Mouse (Mus musculus) forebrain, embryonic 14.5 days (tissue): ENCODE results near the gene Cib4. TPM values are rescaled to one million over a fixed set of nuclear protein-coding genes. Genes with fewer than 3 reads are reported as not detected.
A peak's percentile ranks its signal among the peaks of the same experiment; 100 is the strongest.

Experiments used
- ATAC-seq: fragments of 200-750 bp; cut with Nextera tagmentation; 2 replicates; pipeline ENCODE4 v1.8.0; 2017; ENCODE audit warnings: mild to moderate bottlenecking, moderate library complexity
- DNase-seq: peaks from one replicate; pipeline ENCODE4 v3.0.0-alpha.2; 2015; ENCODE audit warnings: low spot score
- H3K27ac ChIP-seq: fragments of 300-500 bp; sonication (generic); 2 replicates; pipeline ENCODE4 v1.5.1; 2014; ENCODE audit warnings: low read depth, mild to moderate bottlenecking, control low read depth, low read length, moderate library complexity
- H3K27me3 ChIP-seq: fragments of 300-500 bp; sonication (generic); replicated peaks from 2 replicates; pipeline ENCODE4 v1.6.1; 2014; ENCODE audit warnings: low read length, control low read depth, mixed read lengths; ENCODE audit not compliant: control insufficient read depth, insufficient read depth
- H3K36me3 ChIP-seq: fragments of 300-500 bp; sonication (generic); 2 replicates; pipeline ENCODE4 v1.6.1; 2014; ENCODE audit warnings: low read length, control low read depth; ENCODE audit not compliant: control insufficient read depth, insufficient read depth
- H3K4me1 ChIP-seq: fragments of 300-500 bp; sonication (generic); 2 replicates; pipeline ENCODE4 v1.6.1; 2014; ENCODE audit warnings: antibody characterized with exemption, low read length, control low read depth; ENCODE audit not compliant: control insufficient read depth, insufficient read depth
- H3K4me2 ChIP-seq: fragments of 300-500 bp; sonication (generic); 2 replicates; pipeline ENCODE4 v1.6.1; 2014; ENCODE audit warnings: mild to moderate bottlenecking, control low read depth, low read length
- H3K4me3 ChIP-seq: fragments of 300-500 bp; sonication (generic); 2 replicates; pipeline ENCODE4 v1.5.1; 2014; ENCODE audit warnings: low read depth, low read length, control low read depth
- H3K9ac ChIP-seq: fragments of 300-500 bp; sonication (generic); 2 replicates; pipeline ENCODE4 v1.6.1; 2014; ENCODE audit warnings: mild to moderate bottlenecking, low read length, control low read depth, moderate library complexity
- H3K9me3 ChIP-seq: fragments of 300-500 bp; sonication (generic); replicated peaks from 2 replicates; pipeline ENCODE4 v1.6.1; 2016; ENCODE audit warnings: low read length, control low read depth, mixed read lengths; ENCODE audit not compliant: control insufficient read depth
- WGBS: fragments of 180-500 bp; shearing (Covaris S2); extraction: QIAGEN DNeasy Blood & Tissue Kit; methylation state at CpG from one replicate; pipeline ENCODE4 v1.1.7; 2014; 5-methylcytosine and 5-hydroxymethylcytosine counted together
- polyA plus RNA-seq: library from polyadenylated mRNA; unstranded; fragments of >200 nt; fragmentation: Nextera tagmentation; extraction: Ambion mirVana; gene quantifications from 2 replicates; pipeline ENCODE4 v1.2.1, GENCODE M21; 2014

The Cib4 gene
- polyA plus RNA-seq, 1 experiment from 2014 or later: not detected

DNA sequence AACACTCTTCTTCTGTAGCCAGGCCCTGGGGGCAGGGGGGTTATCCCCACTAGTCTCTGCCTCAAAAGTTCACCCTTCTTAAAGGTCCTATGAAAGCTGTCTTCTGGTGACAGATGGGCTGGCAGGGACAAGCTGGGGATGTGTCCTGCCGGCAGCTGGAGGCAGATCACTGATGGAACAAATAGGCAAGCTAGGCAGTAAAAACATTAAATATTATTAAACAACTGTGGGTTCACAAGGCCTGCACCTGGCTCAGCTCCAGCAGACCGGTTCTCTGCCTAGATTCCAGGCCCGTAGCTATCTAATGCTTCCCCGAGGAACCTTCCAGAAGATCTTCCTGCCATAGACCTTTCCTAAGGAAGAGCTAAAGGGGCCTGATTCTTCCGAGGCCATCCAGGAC, 27.5 kb downstream of the Cib4 start:
- Histone ChIP-seq H3K9me3 (no peaks in the 10 kb centered on the region), H3K27ac (no peak overlapping the region), H3K36me3 (no peaks in the 10 kb centered on the region), H3K27me3 (no peaks in the 10 kb centered on the region), H3K4me3 (no peak overlapping the region), H3K4me1 (peaks cover 6% of the 10 kb centered on the region; the same call in 1 of the 2 replicates), H3K4me2 (no peak overlapping the region), H3K9ac (no peak overlapping the region)
- DNase-seq (no peak), ATAC-seq (no peak)
- 90% methylated on average over 5 of the region's 5 CpGs for WGBS

DNA sequence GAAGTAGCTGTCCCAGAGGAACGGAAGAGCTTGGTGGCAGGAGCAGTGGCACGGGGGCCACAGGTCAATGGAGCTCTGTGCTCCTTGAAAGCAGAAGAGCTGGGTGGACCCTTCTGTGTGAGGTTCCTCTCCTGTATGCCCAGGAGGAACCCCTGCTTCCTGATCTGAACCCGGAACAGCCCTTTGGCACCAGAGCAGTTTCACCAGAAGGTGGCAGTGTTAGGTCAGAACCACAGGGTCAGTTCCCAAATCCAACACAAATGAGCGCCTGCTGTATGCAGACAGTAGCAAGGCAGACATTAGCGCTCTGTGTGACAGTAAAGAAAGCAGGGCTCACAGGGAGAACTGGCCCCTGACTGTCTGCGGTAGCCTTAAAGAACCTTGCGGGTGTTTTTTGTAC, 29.3 kb downstream of the Cib4 start:
- H3K27me3 ChIP-seq: no peaks in the 10 kb centered on the region
- H3K4me1 ChIP-seq: no peaks in the 10 kb centered on the region
- H3K36me3 ChIP-seq: no peaks in the 10 kb centered on the region
- no peak overlapping the region for H3K4me3 ChIP-seq
- H3K9me3 ChIP-seq: no peaks in the 10 kb centered on the region
- DNase-seq (peak; percentile 39), ATAC-seq (no peak)
- no peak overlapping the region for H3K27ac ChIP-seq
- WGBS: 58% methylated on average over 7 of the region's 7 CpGs
- no peak overlapping the region for H3K4me2 ChIP-seq
- H3K9ac ChIP-seq: no peak overlapping the region

DNA sequence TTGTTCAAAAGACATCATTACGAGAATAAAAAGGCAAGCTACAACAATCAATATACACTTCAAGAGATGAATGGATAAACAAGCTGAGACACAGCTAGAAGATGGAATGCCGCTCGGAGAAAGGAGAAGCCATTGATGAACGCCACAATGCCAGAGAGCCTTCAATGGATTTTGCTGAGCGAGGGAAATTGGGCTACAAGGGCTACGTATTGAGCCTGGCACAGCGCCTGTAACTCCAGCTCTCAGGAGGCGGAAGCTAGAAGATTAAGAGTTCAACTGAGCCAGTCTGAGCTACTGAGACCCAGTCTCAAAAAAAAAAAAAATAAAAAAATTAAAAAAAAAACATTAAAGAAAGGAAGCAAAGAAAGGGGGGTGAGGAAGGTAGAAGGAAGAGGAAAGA, 32.5 kb downstream of the Cib4 start:
- no peak overlapping the region for H3K4me2 ChIP-seq
- no peaks in the 10 kb centered on the region for H3K9me3 ChIP-seq
- H3K27ac ChIP-seq: no peak overlapping the region
- WGBS: 43% methylated on average over 8 of the region's 8 CpGs
- DNase-seq (peak; percentile 57), ATAC-seq (no peak)
- no peaks in the 10 kb centered on the region for H3K4me1 ChIP-seq
- H3K27me3 ChIP-seq: no peaks in the 10 kb centered on the region
- H3K9ac ChIP-seq: no peak overlapping the region
- H3K36me3 ChIP-seq: no peaks in the 10 kb centered on the region
- H3K4me3 ChIP-seq: no peak overlapping the region

DNA sequence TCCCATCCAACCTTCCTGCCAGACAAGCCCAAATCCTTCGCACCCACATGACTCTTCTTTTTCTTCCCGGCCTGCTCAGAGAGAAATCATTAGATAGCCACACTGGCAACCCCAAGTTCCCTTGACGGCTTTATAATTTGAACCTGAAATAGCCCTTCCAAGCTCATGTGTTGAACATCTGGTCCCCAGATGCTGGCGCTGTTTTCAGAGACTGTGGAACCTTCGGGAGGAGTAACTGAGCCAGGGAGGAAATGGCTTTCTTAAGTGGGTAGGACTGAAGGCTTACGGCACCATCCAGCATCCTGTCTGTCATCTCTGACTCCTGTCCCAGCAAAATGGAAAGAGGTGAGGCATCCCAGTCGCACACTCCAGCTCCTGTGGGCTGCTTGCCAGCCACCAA, 48.3 kb downstream of the Cib4 start:
- Histone ChIP-seq H3K27me3 (no peaks in the 10 kb centered on the region), H3K9ac (no peak overlapping the region), H3K4me3 (no peak overlapping the region), H3K4me1 (no peaks in the 10 kb centered on the region), H3K9me3 (no peaks in the 10 kb centered on the region), H3K36me3 (no peaks in the 10 kb centered on the region), H3K27ac (no peak overlapping the region), H3K4me2 (no peak overlapping the region)
- DNase-seq (no peak), ATAC-seq (no peak)
- WGBS: 78% methylated on average over 7 of the region's 7 CpGs

DNA sequence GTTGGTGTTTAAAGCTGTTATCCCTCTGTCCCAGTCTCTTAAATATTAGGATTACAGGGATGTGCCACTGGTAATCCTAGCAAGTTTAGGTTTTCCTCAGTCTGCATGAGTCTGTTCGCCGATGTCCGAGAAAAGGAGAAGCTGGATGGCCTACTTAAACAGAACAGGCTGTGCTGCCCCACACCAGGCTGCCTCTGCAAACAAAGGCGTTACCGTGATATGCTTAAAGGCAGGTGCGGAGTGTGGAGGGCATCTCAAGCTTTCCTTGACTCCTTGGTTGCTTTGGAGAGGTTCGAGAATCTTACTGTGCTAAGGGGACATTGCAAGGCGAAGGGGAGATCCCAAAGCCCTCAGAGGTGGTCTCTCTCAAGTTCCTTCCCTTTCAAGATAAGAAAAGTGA, 48.8 kb downstream of the Cib4 start:
- ATAC-seq (no peak), DNase-seq (no peak)
- Histone ChIP-seq H3K36me3 (no peaks in the 10 kb centered on the region), H3K9ac (no peak overlapping the region), H3K4me1 (no peaks in the 10 kb centered on the region), H3K9me3 (no peaks in the 10 kb centered on the region), H3K4me3 (no peak overlapping the region), H3K27me3 (no peaks in the 10 kb centered on the region), H3K27ac (no peak overlapping the region), H3K4me2 (no peak overlapping the region)
- 92% methylated on average over 8 of the region's 8 CpGs for WGBS

DNA sequence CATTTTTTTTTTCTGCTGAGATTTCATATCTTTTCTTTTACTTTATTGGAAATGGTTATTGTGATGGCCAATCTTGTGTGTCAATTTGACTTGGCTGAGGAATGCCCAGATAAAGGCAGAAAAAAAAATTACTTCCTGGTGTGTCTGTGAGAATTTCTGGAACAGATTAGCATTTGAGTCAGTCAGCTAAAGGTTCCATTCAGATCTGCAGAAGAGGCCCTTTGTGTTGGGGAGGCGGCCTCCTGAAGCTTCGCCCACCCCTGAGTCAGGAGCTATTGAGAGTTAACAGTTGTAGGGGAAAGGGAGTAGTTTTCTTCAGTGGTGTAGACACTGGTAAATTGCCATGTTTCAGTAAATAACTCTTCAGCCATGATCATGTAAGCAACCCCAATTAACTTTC, 50.3 kb downstream of the Cib4 start:
- Histone ChIP-seq H3K27ac (no peak overlapping the region), H3K4me1 (no peaks in the 10 kb centered on the region), H3K9me3 (no peaks in the 10 kb centered on the region), H3K9ac (no peak overlapping the region), H3K27me3 (no peaks in the 10 kb centered on the region), H3K4me3 (no peak overlapping the region), H3K4me2 (no peak overlapping the region), H3K36me3 (no peaks in the 10 kb centered on the region)
- DNase-seq (no peak), ATAC-seq (no peak)
- WGBS: 44% methylated on average over 2 of the region's 2 CpGs

DNA sequence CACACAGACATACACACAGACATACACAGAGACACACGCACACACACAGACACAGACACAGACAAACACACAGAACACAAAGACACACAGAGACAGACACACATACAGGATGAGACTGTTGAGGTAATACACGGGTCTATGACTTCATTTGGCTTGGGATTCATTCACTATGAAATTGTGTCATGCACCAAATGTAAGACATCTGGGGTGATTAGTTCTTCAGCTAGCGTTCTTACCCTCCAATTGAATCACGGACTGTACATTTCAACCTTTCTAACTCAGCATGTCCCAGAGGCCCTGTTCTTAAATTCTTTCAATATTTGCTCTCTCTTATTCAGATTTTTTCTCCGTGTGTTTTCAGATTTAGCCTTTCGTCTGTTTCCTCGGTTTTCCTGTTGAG, 51.0 kb downstream of the Cib4 start:
- no peak for DNase-seq
- Histone ChIP-seq H3K4me3 (no peak overlapping the region), H3K36me3 (no peaks in the 10 kb centered on the region), H3K4me1 (no peaks in the 10 kb centered on the region), H3K27ac (no peak overlapping the region), H3K27me3 (no peaks in the 10 kb centered on the region), H3K9me3 (no peaks in the 10 kb centered on the region), H3K4me2 (no peak overlapping the region), H3K9ac (no peak overlapping the region)
- no peak for ATAC-seq
- 90% methylated on average over 7 of the region's 7 CpGs for WGBS

DNA sequence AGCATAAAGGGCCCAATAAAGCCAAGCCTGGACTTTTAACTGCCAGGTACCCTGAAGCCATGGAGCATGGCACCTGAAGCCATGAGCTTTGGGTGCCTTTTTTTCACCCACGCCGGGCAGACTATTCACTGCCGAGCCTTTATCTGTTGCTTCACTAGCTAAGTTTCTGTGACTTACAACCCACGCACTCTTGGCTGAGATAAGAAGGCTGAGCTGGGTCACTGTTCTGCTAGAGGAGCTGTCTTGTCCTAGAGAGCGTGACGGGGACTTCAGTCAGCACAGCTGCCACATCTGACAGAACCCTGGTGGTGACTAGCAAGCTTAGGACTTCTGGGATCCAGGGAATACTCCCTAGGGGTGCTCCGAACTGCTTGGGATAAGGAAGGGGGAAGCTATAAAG, 51.9 kb downstream of the Cib4 start:
- no peak overlapping the region for H3K27ac ChIP-seq
- H3K9me3 ChIP-seq: no peaks in the 10 kb centered on the region
- H3K4me3 ChIP-seq: no peak overlapping the region
- no peak overlapping the region for H3K9ac ChIP-seq
- no peaks in the 10 kb centered on the region for H3K36me3 ChIP-seq
- no peaks in the 10 kb centered on the region for H3K4me1 ChIP-seq
- WGBS: 82% methylated on average over 7 of the region's 7 CpGs
- DNase-seq: no peak
- no peak for ATAC-seq
- no peak overlapping the region for H3K4me2 ChIP-seq
- no peaks in the 10 kb centered on the region for H3K27me3 ChIP-seq

DNA sequence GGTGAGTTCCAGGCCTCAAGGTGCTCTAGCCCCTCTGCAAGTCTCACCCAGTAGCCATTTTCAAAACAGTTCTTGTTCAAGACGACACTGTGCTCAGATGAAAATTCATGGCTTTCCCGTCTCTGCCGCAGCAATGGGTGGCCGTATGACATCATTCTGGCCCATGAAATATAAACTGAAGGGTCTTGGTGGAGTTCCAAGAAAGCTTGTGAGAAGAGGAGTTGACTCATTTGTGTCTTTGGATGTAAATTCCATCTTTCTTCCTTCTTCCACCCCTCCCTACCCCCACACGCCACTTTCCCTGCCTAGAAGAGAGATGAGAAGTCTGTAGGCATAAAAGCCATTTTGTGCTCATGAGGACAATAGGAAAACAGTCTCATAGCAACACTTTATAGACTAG, 54.8 kb downstream of the Cib4 start:
- 86% methylated on average over 5 of the region's 5 CpGs for WGBS
- no peaks in the 10 kb centered on the region for H3K4me1 ChIP-seq
- ATAC-seq (no peak), DNase-seq (no peak)
- H3K4me2 ChIP-seq: no peak overlapping the region
- no peaks in the 10 kb centered on the region for H3K36me3 ChIP-seq
- H3K9ac ChIP-seq: no peak overlapping the region
- no peaks in the 10 kb centered on the region for H3K9me3 ChIP-seq
- no peaks in the 10 kb centered on the region for H3K27me3 ChIP-seq
- H3K4me3 ChIP-seq: no peak overlapping the region
- no peak overlapping the region for H3K27ac ChIP-seq

DNA sequence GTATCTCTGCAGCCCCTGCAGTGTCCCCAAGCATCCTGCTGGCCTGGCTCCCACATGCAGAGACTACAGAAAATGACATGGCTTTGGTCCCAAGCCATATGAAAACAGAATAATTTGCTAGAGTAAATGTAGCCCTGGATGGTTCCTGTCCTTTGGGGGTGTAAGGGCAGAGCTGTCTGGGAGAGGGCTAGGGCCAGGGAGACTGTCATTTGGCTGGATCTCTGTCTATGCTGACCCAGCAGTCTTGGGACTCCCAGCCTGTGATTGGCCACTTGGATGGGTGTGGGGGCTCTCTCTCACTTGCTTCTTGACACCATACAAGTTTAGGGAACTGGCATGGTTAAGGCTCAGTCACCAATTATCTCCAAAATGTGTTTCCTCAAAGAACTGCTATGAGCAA, 55.4 kb downstream of the Cib4 start:
- Histone ChIP-seq H3K27ac (no peak overlapping the region), H3K9me3 (no peaks in the 10 kb centered on the region), H3K4me1 (no peaks in the 10 kb centered on the region), H3K4me2 (no peak overlapping the region), H3K9ac (no peak overlapping the region), H3K27me3 (no peaks in the 10 kb centered on the region), H3K4me3 (no peak overlapping the region), H3K36me3 (no peaks in the 10 kb centered on the region)
- DNase-seq: no peak
- ATAC-seq: no peak
